ENCODE assay signal across 10 mouse cellular contexts in the genomic region with DNA sequence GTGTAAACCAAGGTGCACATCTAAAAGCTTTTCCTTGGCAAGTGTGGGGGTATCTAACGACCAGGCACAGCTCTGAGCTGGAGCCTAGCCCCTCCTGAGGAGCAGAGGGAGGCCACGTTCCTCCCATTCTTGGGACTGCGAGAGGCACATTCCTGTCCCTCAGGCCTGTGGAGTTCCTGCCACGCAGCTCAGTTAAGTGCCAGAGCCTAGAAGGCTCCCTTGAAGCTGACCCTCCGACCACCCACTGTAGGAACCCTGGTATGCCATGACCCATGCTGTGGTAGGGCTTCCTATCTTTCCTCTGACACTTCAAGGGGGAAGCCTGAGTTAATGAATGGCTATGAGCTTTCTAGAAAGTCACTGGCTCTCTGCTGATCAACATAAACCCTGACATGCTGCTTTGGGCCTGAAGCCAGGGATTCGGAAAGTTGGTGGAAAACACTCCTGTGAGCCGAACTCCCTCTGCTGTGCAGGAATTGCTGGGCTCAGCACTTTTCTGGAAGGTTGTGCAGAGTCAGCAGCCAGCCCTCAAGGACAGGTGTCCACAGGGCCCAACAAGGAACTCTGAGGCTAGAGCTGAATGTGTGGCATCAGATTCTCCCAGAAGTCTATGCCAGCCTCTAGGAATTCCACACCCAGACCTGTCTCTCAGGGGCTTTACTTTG. TPM values are rescaled to one million over a fixed set of nuclear protein-coding genes. Genes with fewer than 3 reads are reported as not detected.
A peak's percentile ranks its signal among the peaks of the same experiment; 100 is the strongest.
DNase-seq lines count a peak whose midpoint lies in the region; ATAC-seq and TF ChIP-seq lines count a peak whose summit lies in the region.
"Had no signal": no experiment of that assay in that cellular context is flagged by ENCODE, and none has a peak within 500 bp of the region (broad histone marks: within the 10 kb centered on the region; RNA-seq: fewer than 3 reads in every experiment).

No protein-coding gene starts in this region.

- H3K27me3 ChIP-seq in neural tube, embryonic 13.5 days = no peaks in the 10 kb centered on the region
- no peaks in the 10 kb centered on the region for H3K27me3 ChIP-seq in kidney, embryonic 16.5 days (ENCODE audit: insufficient read depth, low read length)
- H3K27me3 ChIP-seq in stomach, embryonic 15.5 days (replicated peaks) = no peaks in the 10 kb centered on the region
- H3K27me3 ChIP-seq: liver, embryonic 13.5 days had no signal

- H3K36me3 ChIP-seq in neural tube, embryonic 13.5 days = peaks cover 64% of the 10 kb centered on the region
- no peaks in the 10 kb centered on the region for H3K36me3 ChIP-seq in kidney, embryonic 16.5 days (ENCODE audit: insufficient read depth, low read length)
- H3K36me3 ChIP-seq in stomach, embryonic 15.5 days = no peaks in the 10 kb centered on the region
- H3K36me3 ChIP-seq: liver, embryonic 13.5 days had no signal

- no peak overlapping the region for H3K4me3 ChIP-seq in gastrocnemius, adult 2 months
- H3K4me3 ChIP-seq in neural tube, embryonic 13.5 days = no peak overlapping the region
- no peak overlapping the region for H3K4me3 ChIP-seq in kidney, embryonic 16.5 days (ENCODE audit: low read length)
- H3K4me3 ChIP-seq in stomach, embryonic 15.5 days (replicated peaks) = no peak overlapping the region
- H3K4me3 ChIP-seq: liver, embryonic 13.5 days had no signal

- H3K27ac ChIP-seq in gastrocnemius, adult 2 months = peak overlapping the region; percentile 74
- H3K27ac ChIP-seq in neural tube, embryonic 13.5 days (replicated peaks) = peak overlapping the region; percentile 59; the same call in 1 of the 2 replicates
- peak overlapping the region; percentile 95 for H3K27ac ChIP-seq in kidney, embryonic 16.5 days (ENCODE audit: low read length)
- peak overlapping the region; percentile 67 for H3K27ac ChIP-seq in stomach, embryonic 15.5 days
- H3K27ac ChIP-seq: liver, embryonic 13.5 days had no signal

- TF ChIP-seq CTCF in gastrocnemius, adult 2 months (IDR thresholded peaks at IDR 0.05) = no peak

- intact Hi-C loops in gastrocnemius, adult 2 months (cut with DNase I) = no loop called here

- H3K4me1 ChIP-seq in neural tube, embryonic 13.5 days (replicated peaks) = peaks cover 22% of the 10 kb centered on the region
- peaks cover 34% of the 10 kb centered on the region for H3K4me1 ChIP-seq in kidney, embryonic 16.5 days (ENCODE audit: insufficient read depth, low read length)
- peaks cover 19% of the 10 kb centered on the region for H3K4me1 ChIP-seq in stomach, embryonic 15.5 days

- DNase-seq in gastrocnemius, adult 2 months = no peak
- DNase-seq in gastrocnemius, adult 18-20 months (ENCODE audit: low spot score) = no peak
- DNase-seq in neural tube, embryonic 10.5 days (ENCODE audit: extremely low spot score, low spot score) = no peak
- DNase-seq in right cerebral cortex, postnatal 25 days = no peak
- no peak for DNase-seq in adrenal gland, postnatal 4 days (ENCODE audit: low spot score in 2 of 2)
- DNase-seq: liver, embryonic 13.5 days; thymus, postnatal 25 days had no signal

- 66% methylated on average over 7 of the region's 7 CpGs for WGBS in neural tube, embryonic 13.5 days
- 23% methylated on average over 7 of the region's 7 CpGs for whole genome bisulfite sequencing in kidney, embryonic 16.5 days
- WGBS in stomach, embryonic 15.5 days = 24% methylated on average over 7 of the region's 7 CpGs

- no peaks in the 10 kb centered on the region for H3K9me3 ChIP-seq in neural tube, embryonic 13.5 days
- H3K9me3 ChIP-seq in kidney, embryonic 16.5 days (ENCODE audit: low read length) = no peaks in the 10 kb centered on the region
- no peaks in the 10 kb centered on the region for H3K9me3 ChIP-seq in stomach, embryonic 15.5 days
- H3K9me3 ChIP-seq: liver, embryonic 13.5 days had no signal

- H3K9ac ChIP-seq in neural tube, embryonic 13.5 days = no peak overlapping the region
- H3K9ac ChIP-seq in kidney, embryonic 16.5 days (replicated peaks; ENCODE audit: low read length) = peak overlapping the region; percentile 9; the same call in 1 of the 2 replicates
- H3K9ac ChIP-seq in stomach, embryonic 15.5 days = no peak overlapping the region
- H3K9ac ChIP-seq: liver, embryonic 13.5 days had no signal

- ATAC-seq in neural tube, embryonic 13.5 days (ENCODE audit: low read depth) = no peak
- peak; percentile 83 for ATAC-seq in kidney, embryonic 16.5 days (ENCODE audit: low FRiP score, low TSS enrichment)
- peak; percentile 34; the same call in 1 of the 2 replicates for ATAC-seq in stomach, embryonic 15.5 days (ENCODE audit: insufficient read depth, low FRiP score, low read depth)

- no peak overlapping the region for H3K4me2 ChIP-seq in neural tube, embryonic 13.5 days
- no peak overlapping the region for H3K4me2 ChIP-seq in kidney, embryonic 16.5 days (replicated peaks; ENCODE audit: low read depth, low read length)
- no peak overlapping the region for H3K4me2 ChIP-seq in stomach, embryonic 15.5 days
- H3K4me2 ChIP-seq: liver, embryonic 13.5 days had no signal

RNA-seq across cellular contexts. Expression of a gene that starts 34.4 kb away (rescaled TPM):
- under 1 TPM; 0.31 to 0.89 TPM for total RNA-seq in gastrocnemius, adult 2 months (2021)
- total RNA-seq in gastrocnemius, adult 18-20 months (2021) = under 1 TPM; 0.34 to 0.69 TPM
- 27.6 and 33.4 TPM in 2 replicates for polyA plus RNA-seq in neural tube, embryonic 13.5 days (2015; fragmentation: Nextera tagmentation; extraction: Ambion mirVana)
- 10.9 and 13.6 TPM in 2 replicates for polyA plus RNA-seq in kidney, embryonic 16.5 days (2015; fragmentation: Nextera tagmentation; extraction: Ambion mirVana)
- polyA plus RNA-seq in stomach, embryonic 15.5 days (2015; fragmentation: Nextera tagmentation; extraction: Ambion mirVana) = 14.0 and 14.4 TPM in 2 replicates
- 10 to 100 TPM; 35.7 to 39.7 TPM for total RNA-seq in adrenal gland, postnatal 4 days (2021)

RNA-seq across cellular contexts. Expression of a gene that starts 50.0 kb away (rescaled TPM):
- total RNA-seq in gastrocnemius, adult 2 months (2021) = 10 to 100 TPM; 20.6 to 47.1 TPM
- total RNA-seq in gastrocnemius, adult 18-20 months (2021) = 10 to 100 TPM; 29.6 to 48.6 TPM
- 18.2 and 18.9 TPM in 2 replicates for polyA plus RNA-seq in neural tube, embryonic 13.5 days (2015; fragmentation: Nextera tagmentation; extraction: Ambion mirVana)
- polyA plus RNA-seq in kidney, embryonic 16.5 days (2015; fragmentation: Nextera tagmentation; extraction: Ambion mirVana) = 46.2 and 46.5 TPM in 2 replicates
- polyA plus RNA-seq in stomach, embryonic 15.5 days (2015; fragmentation: Nextera tagmentation; extraction: Ambion mirVana) = 44.8 and 45.2 TPM in 2 replicates
- total RNA-seq in adrenal gland, postnatal 4 days (2021) = 10 to 100 TPM; 41.9 to 51.7 TPM

Comparison
In these comparisons a context has a peak if more than half of its experiments do, and no peak if none do; other contexts are left out.
1. RNA of a gene that starts 34.4 kb away (total RNA-seq): 35.7 to 39.7 TPM in adrenal gland, postnatal 4 days; 0.31 to 0.89 TPM in gastrocnemius, adult 2 months and 0.34 to 0.69 TPM in gastrocnemius, adult 18-20 months; every median in the first group is over 10 times any median in the second.
2. Peak in every context shown above with its lines, with median percentiles within 50 percentile points of each other: H3K27ac ChIP-seq.